Mouse (Mus musculus) cerebellum, adult 2 months (tissue): ENCODE results near the gene Klhdc7b.
A peak's percentile ranks its signal among the peaks of the same experiment; 100 is the strongest.

ENCODE experiments used
- CTCF ChIP-seq: fragments of 200-500 bp; IDR thresholded peaks from 2 replicates; pipeline ENCODE4 v1.5.1; 2011; ENCODE audit warnings: low read depth, mild to moderate bottlenecking, control low read depth, low read length, moderate library complexity, borderline replicate concordance; ENCODE audit not compliant: insufficient read depth
- POLR2A ChIP-seq: fragments of 200-500 bp; IDR thresholded peaks from 2 replicates; pipeline ENCODE4 v1.6.1; 2011; ENCODE audit warnings: low read length, control low read depth, borderline replicate concordance; ENCODE audit not compliant: insufficient read depth

DNA sequence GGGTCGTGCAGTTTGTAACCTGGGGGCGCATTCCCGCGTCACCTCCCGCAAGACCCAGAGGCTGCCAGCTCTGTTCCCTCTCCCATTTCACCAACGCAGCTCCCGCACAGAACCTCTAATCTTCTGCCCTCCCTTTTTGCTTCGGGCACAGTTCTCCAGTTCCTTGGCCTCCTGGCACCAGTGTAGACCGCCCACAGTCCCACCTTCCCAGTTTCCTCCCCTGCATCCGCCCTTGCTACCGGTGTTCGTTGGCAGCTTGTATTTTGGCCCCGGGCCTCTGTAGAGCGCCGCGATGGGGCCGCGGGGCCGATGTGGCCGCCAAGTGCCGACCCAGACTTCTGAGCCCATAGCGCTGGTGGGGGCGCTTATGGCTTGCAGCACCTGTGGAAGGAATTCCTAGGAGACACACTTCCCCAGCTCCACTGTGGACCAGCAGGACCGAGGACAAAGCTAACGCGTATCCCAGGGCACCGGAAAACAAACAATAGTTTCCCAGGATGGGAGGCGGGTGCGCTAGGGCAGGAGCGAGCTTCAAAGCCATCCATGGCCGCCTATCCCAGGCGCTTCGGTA is 5.8 kb upstream of the Klhdc7b start, which contains the start of gene Odf3b:
- TF ChIP-seq POLR2A (peak; percentile 77; the same call in 1 of the 2 replicates), CTCF (no peak)
